Mouse (Mus musculus) CH12.LX (cell line): ENCODE measurements around the gene Frmd8.

ENCODE experiments used
- CHD1 ChIP-seq: IDR thresholded peaks from 2 replicates; pipeline ENCODE4 v1.6.1; 2012; ENCODE audit warnings: low read depth, low read length, improper control_type of control experiment, inconsistent platforms
- CTCF ChIP-seq, 2 experiments: IDR thresholded peaks in 1 of 2; conservative IDR thresholded peaks in 1 of 2; 2 replicates each; pipeline ENCODE4 v1.5.1; 2011 to 2012; ENCODE audit warnings: low read depth in 2 of 2, low read length in 2 of 2, improper control_type of control experiment in 1 of 2, inconsistent platforms in 1 of 2, mild to moderate bottlenecking in 1 of 2, moderate library complexity in 1 of 2
- E2F4 ChIP-seq: IDR thresholded peaks from 2 replicates; pipeline ENCODE4 v1.6.1; 2011; ENCODE audit warnings: low read depth, low read length, improper control_type of control experiment; ENCODE audit not compliant: insufficient replicate concordance
- EP300 ChIP-seq: IDR thresholded peaks from 2 replicates; pipeline ENCODE4 v1.6.1; 2011; ENCODE audit warnings: low read length, improper control_type of control experiment
- ETS1 ChIP-seq: conservative IDR thresholded peaks from 2 replicates; pipeline ENCODE4 v1.6.1; 2012; ENCODE audit warnings: low read depth, mild to moderate bottlenecking, inconsistent platforms, low read length, improper control_type of control experiment, moderate library complexity
- GABPA ChIP-seq: IDR thresholded peaks from 2 replicates; pipeline ENCODE4 v1.6.1; 2012; ENCODE audit warnings: low read depth, low read length, improper control_type of control experiment, inconsistent platforms; ENCODE audit not compliant: insufficient replicate concordance
- MXI1 ChIP-seq: IDR thresholded peaks from 2 replicates; pipeline ENCODE4 v1.6.1; 2011; ENCODE audit warnings: mild to moderate bottlenecking, low read depth, low read length, improper control_type of control experiment
- POLR2A ChIP-seq: IDR thresholded peaks from 2 replicates; pipeline ENCODE4 v1.6.1; 2011; ENCODE audit warnings: low read depth, mild to moderate bottlenecking, improper control_type of control experiment, low read length
- SIN3A ChIP-seq: IDR thresholded peaks from 2 replicates; pipeline ENCODE4 v1.6.1; 2012; ENCODE audit warnings: low read length, improper control_type of control experiment, inconsistent platforms
- TBP ChIP-seq: conservative IDR thresholded peaks from 2 replicates; pipeline ENCODE4 v1.6.1; 2011; ENCODE audit warnings: low read depth, low read length, improper control_type of control experiment
- TCF12 ChIP-seq: IDR thresholded peaks from 2 replicates; pipeline ENCODE4 v1.6.1; 2014; ENCODE audit warnings: low read depth, mild to moderate bottlenecking, inconsistent platforms, low read length, improper control_type of control experiment
- ZMIZ1 ChIP-seq: IDR thresholded peaks from 2 replicates; pipeline ENCODE4 v1.6.1; 2012; ENCODE audit warnings: low read depth, mild to moderate bottlenecking, inconsistent platforms, low read length, improper control_type of control experiment

DNA sequence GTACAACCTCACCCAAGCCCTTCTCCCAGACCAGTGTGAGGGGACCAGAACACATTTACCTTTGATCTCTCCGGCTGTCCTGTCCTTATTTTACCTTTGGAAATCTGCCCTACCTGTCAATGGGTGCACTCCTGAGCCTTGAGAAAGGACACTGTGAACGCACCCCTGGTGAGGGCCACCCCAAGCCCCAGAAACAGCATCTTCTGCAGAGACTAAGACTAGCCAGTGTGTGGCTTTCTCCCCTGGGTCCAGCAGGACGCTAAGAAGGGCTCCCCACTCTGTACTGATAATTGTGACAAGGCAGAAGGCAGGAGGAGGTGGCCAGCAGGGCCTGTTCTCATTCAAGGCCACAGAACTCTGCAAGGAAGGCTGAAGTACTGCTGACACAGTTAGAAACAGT, 3.8 kb upstream of the Frmd8 start:
- TF ChIP-seq TBP (no peak), MXI1 (no peak), CTCF (conservative IDR thresholded peaks at IDR 0.05 in 1 of 2, IDR thresholded peaks at IDR 0.05 in 1 of 2; ENCODE audit: low read depth in 2 of 2, low read length in 2 of 2) (no peak), CHD1 (no peak), ETS1 (no peak), SIN3A (no peak), E2F4 (no peak), ZMIZ1 (no peak), GABPA (no peak), EP300 (no peak), TCF12 (no peak), POLR2A (no peak)
